Mouse (Mus musculus) thymus, adult 2 months (tissue): ENCODE results near the gene Snd1. TPM values are rescaled to one million over a fixed set of nuclear protein-coding genes. Genes with fewer than 3 reads are reported as not detected.
A peak's percentile ranks its signal among the peaks of the same experiment; 100 is the strongest.

Experiments used
- DNase-seq: peaks from one replicate; pipeline ENCODE4 v3.0.0; 2021
- H3K27ac ChIP-seq: fragments of 200-500 bp; 2 replicates; pipeline ENCODE4 v1.5.1; 2012; ENCODE audit warnings: low read length, control low read depth; ENCODE audit not compliant: control insufficient read depth, insufficient read depth
- H3K27me3 ChIP-seq: fragments of 200-500 bp; 2 replicates; pipeline ENCODE4 v1.6.1; 2012; ENCODE audit warnings: mild to moderate bottlenecking, low read length, moderate library complexity, mixed read lengths; ENCODE audit not compliant: control insufficient read depth, insufficient read depth
- H3K36me3 ChIP-seq: fragments of 200-500 bp; 2 replicates; pipeline ENCODE4 v1.6.1; 2012; ENCODE audit warnings: mild to moderate bottlenecking, low read length, moderate library complexity; ENCODE audit not compliant: control insufficient read depth, insufficient read depth
- H3K4me1 ChIP-seq: fragments of 200-500 bp; replicated peaks from 2 replicates; pipeline ENCODE4 v1.6.1; 2012; ENCODE audit warnings: low read length; ENCODE audit not compliant: control insufficient read depth, insufficient read depth
- H3K4me3 ChIP-seq: fragments of 200-500 bp; 2 replicates; pipeline ENCODE4 v1.5.1; 2012; ENCODE audit warnings: mild to moderate bottlenecking, low read length, control low read depth, moderate library complexity; ENCODE audit not compliant: control insufficient read depth, insufficient read depth
- CTCF ChIP-seq: fragments of 200-500 bp; IDR thresholded peaks from 2 replicates; pipeline ENCODE4 v1.5.1; 2012; ENCODE audit warnings: mild to moderate bottlenecking, control low read depth, low read length, moderate library complexity, borderline replicate concordance; ENCODE audit not compliant: control insufficient read depth, poor library complexity, insufficient read depth; ENCODE audit errors: extremely low read depth
- POLR2A ChIP-seq: fragments of 200-500 bp; IDR thresholded peaks from 2 replicates; pipeline ENCODE4 v1.6.1; 2012; ENCODE audit warnings: mild to moderate bottlenecking, low read length, control low read depth, moderate library complexity; ENCODE audit not compliant: control insufficient read depth, poor library complexity, insufficient read depth; ENCODE audit errors: extremely low read depth
- WGBS: fragments of 180-500 bp; shearing (Covaris S2); methylation state at CpG from one replicate; pipeline ENCODE4 v1.1.7; 2018; 5-methylcytosine and 5-hydroxymethylcytosine counted together
- polyA plus RNA-seq: library from polyadenylated mRNA; depleted of rRNA; stranded (reverse); fragments of >200 nt; gene quantifications from 2 replicates; pipeline ENCODE4 v1.2.3, GENCODE M21; 2012

Gene Snd1
- polyA plus RNA-seq, 1 experiment: 79.3 TPM

DNA sequence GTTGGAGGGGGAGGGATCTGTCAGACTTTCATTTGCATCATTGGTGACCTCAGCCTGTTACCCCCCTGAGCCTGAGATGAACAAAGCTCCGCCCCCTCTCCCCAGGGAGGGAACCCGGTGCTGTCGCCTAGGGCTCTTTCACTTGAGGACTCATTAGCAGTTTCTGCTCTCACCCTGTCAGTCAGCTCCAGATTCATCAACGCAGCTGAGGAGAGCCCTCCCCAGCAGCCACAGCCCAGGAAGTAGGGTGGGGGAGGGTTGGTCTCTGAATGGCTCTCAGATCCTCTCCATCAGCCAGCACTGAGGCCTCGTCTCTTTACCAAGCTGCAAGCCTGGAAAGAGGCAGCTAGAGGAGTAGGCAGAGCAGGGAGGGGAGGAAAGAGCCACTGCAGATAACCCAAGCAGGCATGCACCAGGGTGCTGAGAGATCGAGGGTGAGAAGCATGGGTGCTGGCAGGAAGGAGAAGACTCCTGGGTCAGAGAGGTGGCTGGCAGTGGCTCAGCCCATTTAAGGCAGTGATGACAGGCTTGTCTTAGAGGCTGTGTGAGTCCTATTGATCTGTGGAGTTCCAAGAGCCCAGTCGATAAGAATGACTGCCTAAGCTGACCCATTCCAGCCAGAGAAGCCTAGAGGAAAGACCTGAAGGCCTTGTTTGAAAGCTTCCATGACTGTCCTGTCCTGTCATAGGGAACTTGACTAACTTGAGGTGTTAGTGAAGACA is 403.2 kb downstream of the Snd1 start:
- peak; percentile 21 for DNase-seq
- no peaks in the 10 kb centered on the region for H3K27me3 ChIP-seq
- no peak overlapping the region for H3K27ac ChIP-seq
- H3K4me3 ChIP-seq: no peak overlapping the region
- H3K4me1 ChIP-seq: peaks cover 7% of the 10 kb centered on the region; the same call in 1 of the 2 replicates
- H3K36me3 ChIP-seq: 0 out of 2 replicates have a peak, but pooled peaks cover 3% of the 10 kb centered on the region
- 48% methylated on average over 7 of the region's 7 CpGs for WGBS
- TF ChIP-seq POLR2A: no peak
- no peak for TF ChIP-seq CTCF

DNA sequence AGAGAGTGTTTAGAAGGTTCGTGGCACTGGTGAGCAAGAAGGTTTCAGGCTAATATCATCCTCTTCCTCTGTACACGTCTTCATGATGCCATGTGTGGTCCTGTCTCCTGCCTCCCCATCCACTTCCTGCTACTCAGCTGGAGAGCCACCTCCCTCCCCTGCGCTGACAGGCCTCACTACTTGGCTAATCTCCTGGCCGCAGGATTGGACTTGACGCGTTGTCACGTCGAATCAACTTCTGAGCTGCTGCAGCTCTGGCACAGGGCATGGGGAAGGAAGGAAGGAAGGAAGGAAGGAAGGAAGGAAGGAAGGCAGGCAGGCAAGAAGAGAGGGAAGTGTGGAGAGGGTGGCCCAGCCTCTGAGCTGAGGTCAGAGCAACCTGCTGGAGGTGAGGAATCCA is 404.4 kb downstream of the Snd1 start:
- peaks cover 10% of the 10 kb centered on the region; the same call in 1 of the 2 replicates for H3K36me3 ChIP-seq
- no peak overlapping the region for H3K4me3 ChIP-seq
- WGBS: 94% methylated on average over 8 of the region's 8 CpGs
- TF ChIP-seq CTCF: no peak
- TF ChIP-seq POLR2A: no peak
- DNase-seq: no peak
- no peaks in the 10 kb centered on the region for H3K27me3 ChIP-seq
- H3K27ac ChIP-seq: no peak overlapping the region
- H3K4me1 ChIP-seq: peaks cover 7% of the 10 kb centered on the region; the same call in 1 of the 2 replicates

DNA sequence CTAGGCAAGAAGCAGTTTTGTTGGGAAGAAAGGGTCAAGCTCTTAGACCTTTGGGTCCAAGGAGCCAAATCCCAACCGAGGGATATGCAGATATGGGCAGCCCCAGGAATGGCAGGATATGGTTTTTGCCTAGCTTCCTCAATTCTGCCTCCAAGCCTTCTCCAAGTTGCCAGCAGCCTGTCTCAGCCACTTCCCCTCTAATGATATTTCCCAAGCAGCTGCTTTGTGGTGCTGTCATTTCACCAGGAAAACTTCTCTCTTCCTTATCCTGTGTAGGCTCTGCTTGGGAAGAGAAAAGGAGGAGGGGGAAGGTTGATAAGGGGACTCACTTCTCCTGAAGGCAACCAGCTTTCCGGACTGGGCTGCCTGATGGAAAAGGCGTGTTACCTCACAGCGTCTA is 406.0 kb downstream of the Snd1 start:
- no peak for DNase-seq
- Histone ChIP-seq H3K27ac (no peak overlapping the region), H3K4me3 (no peak overlapping the region), H3K27me3 (no peaks in the 10 kb centered on the region), H3K4me1 (peaks cover 7% of the 10 kb centered on the region; the same call in 1 of the 2 replicates), H3K36me3 (peaks cover 12% of the 10 kb centered on the region)
- no peak for TF ChIP-seq CTCF
- no peak for TF ChIP-seq POLR2A
- 88% methylated on average over 4 of the region's 4 CpGs for WGBS

DNA sequence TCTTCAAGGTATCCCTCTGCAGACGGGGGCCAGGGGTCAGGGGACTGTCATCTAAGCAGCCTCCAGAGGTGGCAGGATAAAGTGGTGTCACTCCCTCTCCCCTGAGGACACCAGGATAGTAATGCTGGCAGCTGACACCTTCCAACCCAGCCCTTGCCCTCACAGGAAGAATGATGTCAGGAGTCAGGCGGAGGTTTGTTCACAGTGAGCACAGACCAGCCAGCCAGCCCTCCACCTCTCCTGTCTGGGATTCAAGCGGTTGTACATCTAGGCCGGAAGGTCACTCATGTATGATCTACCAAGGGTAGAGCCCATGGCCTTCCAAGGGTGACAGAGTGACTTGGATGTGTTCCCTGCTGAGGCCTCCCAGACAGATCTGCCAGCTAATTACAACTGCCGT is 408.6 kb downstream of the Snd1 start:
- Histone ChIP-seq H3K4me3 (no peak overlapping the region), H3K27me3 (no peaks in the 10 kb centered on the region), H3K36me3 (peaks cover 15% of the 10 kb centered on the region), H3K27ac (no peak overlapping the region), H3K4me1 (no peaks in the 10 kb centered on the region)
- WGBS: 96% methylated on average over 5 of the region's 5 CpGs
- TF ChIP-seq POLR2A: no peak
- no peak for TF ChIP-seq CTCF
- DNase-seq: no peak

DNA sequence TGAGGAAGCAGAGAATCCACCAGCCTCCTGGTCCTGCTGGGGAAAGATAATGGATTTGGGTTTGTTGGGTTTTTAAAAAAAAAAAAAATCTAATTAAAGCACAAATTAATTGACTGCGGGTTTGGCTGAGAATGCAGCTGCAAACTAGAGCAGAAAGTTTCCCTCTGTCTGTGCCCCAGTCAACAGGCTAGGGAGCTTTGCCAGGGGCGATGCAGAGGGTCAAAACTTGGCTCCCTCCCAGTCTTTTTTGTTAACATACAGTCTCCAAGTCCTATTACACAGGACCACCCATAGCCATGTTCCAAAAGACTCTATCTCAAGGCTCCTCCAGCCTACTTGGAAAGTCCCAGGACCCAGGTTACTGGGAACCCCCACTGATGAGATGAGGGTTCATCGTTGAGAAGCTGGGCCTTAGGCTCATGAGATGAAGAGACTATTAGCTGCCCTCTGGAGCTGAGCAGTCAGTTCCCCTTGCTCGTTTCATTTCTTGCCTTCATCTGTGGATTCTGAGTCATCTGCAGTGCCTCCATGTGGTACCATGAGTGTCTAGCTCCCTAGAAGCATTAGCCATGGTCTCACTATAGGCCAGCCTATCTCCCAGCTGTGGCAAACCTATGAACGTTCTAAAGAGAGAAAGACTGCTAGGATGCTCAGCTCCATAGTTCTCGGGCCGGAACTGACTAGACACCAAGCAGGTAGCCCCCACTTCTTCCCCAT is 411.9 kb downstream of the Snd1 start:
- Histone ChIP-seq H3K27ac (no peak overlapping the region), H3K4me3 (no peak overlapping the region), H3K36me3 (peaks cover 13% of the 10 kb centered on the region), H3K4me1 (no peaks in the 10 kb centered on the region), H3K27me3 (no peaks in the 10 kb centered on the region)
- TF ChIP-seq CTCF (no peak), POLR2A (no peak)
- 89% methylated on average over 7 of the region's 7 CpGs for WGBS
- DNase-seq: no peak

DNA sequence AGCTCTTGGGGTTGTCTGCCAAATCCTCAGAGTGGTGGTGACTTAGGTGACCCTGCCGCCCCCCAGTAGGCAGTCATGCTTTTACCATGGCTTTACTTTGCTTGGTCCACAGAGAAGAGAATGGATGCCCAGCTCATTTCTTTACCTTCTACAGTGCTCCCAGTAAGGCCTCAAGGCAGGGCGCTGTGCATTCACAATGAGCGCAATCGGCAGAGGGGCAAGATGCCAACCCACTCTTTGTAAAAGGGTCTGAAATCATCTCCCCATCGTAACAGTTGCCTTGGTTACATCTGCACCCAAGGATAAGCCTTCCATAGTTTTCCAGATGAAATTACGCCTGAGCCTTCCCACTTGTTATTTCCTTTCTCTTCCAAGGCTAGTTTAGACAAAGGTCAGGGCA is 415.5 kb downstream of the Snd1 start:
- peaks cover 4% of the 10 kb centered on the region; the same call in 1 of the 2 replicates for H3K36me3 ChIP-seq

DNA sequence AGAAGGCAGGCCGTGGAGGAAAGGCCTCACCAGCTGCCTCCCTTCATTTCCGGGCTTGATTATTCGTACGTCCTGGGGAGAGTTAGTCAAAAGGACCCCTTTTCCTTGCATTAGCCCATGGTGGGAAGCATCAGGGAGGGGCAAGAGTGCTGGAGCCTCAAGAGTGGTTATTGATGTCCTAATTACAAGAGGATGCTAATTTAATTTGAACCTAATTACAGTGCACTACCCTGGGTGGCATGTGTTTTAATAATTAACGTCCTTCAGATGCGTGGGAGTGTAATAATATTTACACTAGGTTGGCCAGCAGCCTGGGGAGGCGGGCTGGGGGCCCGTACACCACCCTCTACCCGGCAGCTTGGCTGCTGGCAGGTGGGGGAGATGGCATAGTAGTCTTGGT is 416.5 kb downstream of the Snd1 start:
- no peak overlapping the region for H3K4me3 ChIP-seq
- no peaks in the 10 kb centered on the region for H3K4me1 ChIP-seq
- H3K36me3 ChIP-seq: no peaks in the 10 kb centered on the region
- DNase-seq: no peak
- 95% methylated on average over 9 of the region's 9 CpGs for WGBS
- H3K27ac ChIP-seq: no peak overlapping the region
- no peaks in the 10 kb centered on the region for H3K27me3 ChIP-seq
- no peak for TF ChIP-seq CTCF
- no peak for TF ChIP-seq POLR2A

More for the DNA sequence above, 415.5 kb downstream of the Snd1 start:
- no peak overlapping the region for H3K4me3 ChIP-seq
- no peaks in the 10 kb centered on the region for H3K27me3 ChIP-seq
- no peak for TF ChIP-seq POLR2A
- TF ChIP-seq CTCF: no peak
- no peaks in the 10 kb centered on the region for H3K4me1 ChIP-seq
- 95% methylated on average over 6 of the region's 6 CpGs for WGBS
- no peak for DNase-seq
- no peak overlapping the region for H3K27ac ChIP-seq
